ENCODE assay signal across 10 mouse cellular contexts in the genomic region with DNA sequence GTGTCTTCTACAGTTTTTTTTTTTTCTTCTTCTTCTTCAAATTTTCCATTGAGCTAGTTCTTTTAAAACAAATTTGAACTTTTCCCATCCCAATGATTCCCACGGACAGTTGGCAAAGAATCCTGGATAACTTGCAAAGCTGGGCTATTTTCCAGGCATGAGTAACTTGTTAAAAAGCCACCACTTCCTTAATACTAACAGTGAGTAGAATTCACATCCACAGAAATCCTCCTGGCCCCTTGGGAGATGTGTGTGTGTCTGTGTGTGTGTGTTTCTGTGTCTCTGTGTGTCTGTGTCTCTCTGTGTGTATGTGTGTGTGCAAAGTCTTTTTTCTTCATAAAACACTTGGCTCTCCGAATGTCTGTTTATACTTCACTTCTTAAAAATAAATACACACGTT.
DNase-seq lines count a peak whose midpoint lies in the region; ATAC-seq and TF ChIP-seq lines count a peak whose summit lies in the region.
"Had no signal": no experiment of that assay in that cellular context is flagged by ENCODE, and none has a peak within 500 bp of the region (broad histone marks: within the 10 kb centered on the region; RNA-seq: fewer than 3 reads in every experiment).

No protein-coding gene starts in this region.

- 62% methylated on average over 3 of the region's 3 CpGs for WGBS in hindbrain, postnatal 0 days
- WGBS in hindbrain, embryonic 11.5 days, result 64% methylated on average over 3 of the region's 3 CpGs
- 25% methylated on average over 3 of the region's 3 CpGs for WGBS in lung, embryonic 15.5 days
- 57% methylated on average over 3 of the region's 3 CpGs for WGBS in forebrain, postnatal 0 days

- peak; percentile 2 for DNase-seq in hindbrain, postnatal 0 days (ENCODE audit: low spot score)
- no peak for DNase-seq in hindbrain, embryonic 11.5 days (ENCODE audit: low spot score)
- peak; percentile 91 for DNase-seq in NIH3T3 (ENCODE audit: low read depth)
- peak; percentile 74 to 81 for DNase-seq in heart, adult 9 months (ENCODE audit: low spot score in 2 of 2)
- DNase-seq in layer of hippocampus, adult 9-11 months, result no peak
- no peak for DNase-seq in forebrain, postnatal 0 days

- H3K9ac ChIP-seq in hindbrain, postnatal 0 days (replicated peaks; ENCODE audit: low read length), result no peak overlapping the region
- no peak overlapping the region for H3K9ac ChIP-seq in hindbrain, embryonic 11.5 days (ENCODE audit: low read depth, low read length)
- H3K9ac ChIP-seq in lung, embryonic 15.5 days, result no peak overlapping the region
- H3K9ac ChIP-seq in forebrain, postnatal 0 days, result no peak overlapping the region
- H3K9ac ChIP-seq: midbrain, embryonic 15.5 days had no signal

- TF ChIP-seq CTCF in hindbrain, postnatal 0 days (IDR thresholded peaks at IDR 0.05; ENCODE audit: low read depth), result no peak
- TF ChIP-seq CTCF in forebrain, postnatal 0 days (IDR thresholded peaks at IDR 0.05; ENCODE audit: low read depth), result no peak

- no peak for ATAC-seq in hindbrain, postnatal 0 days
- no peak for ATAC-seq in hindbrain, embryonic 11.5 days (ENCODE audit: low FRiP score)
- ATAC-seq in lung, embryonic 15.5 days (ENCODE audit: borderline replicate concordance, extremely low read depth, low FRiP score, low TSS enrichment), result peak; percentile 59; the same call in 1 of the 2 replicates
- no peak for ATAC-seq in forebrain, postnatal 0 days
- ATAC-seq in erythroid progenitor cell, adult 5-6 weeks (replicated peaks; ENCODE audit: low FRiP score, poor library complexity, severe bottlenecking), result no peak
- ATAC-seq: hindbrain, embryonic 16.5 days; midbrain, embryonic 15.5 days had no signal

- H3K4me2 ChIP-seq in hindbrain, postnatal 0 days (ENCODE audit: low read depth, low read length), result no peak overlapping the region
- H3K4me2 ChIP-seq in hindbrain, embryonic 11.5 days (replicated peaks; ENCODE audit: low read depth, low read length), result no peak overlapping the region
- no peak overlapping the region for H3K4me2 ChIP-seq in lung, embryonic 15.5 days
- H3K4me2 ChIP-seq in forebrain, postnatal 0 days (ENCODE audit: low read depth), result no peak overlapping the region
- H3K4me2 ChIP-seq: midbrain, embryonic 15.5 days had no signal

- H3K27me3 ChIP-seq in hindbrain, postnatal 0 days (ENCODE audit: insufficient read depth, low read length), result no peaks in the 10 kb centered on the region
- H3K27me3 ChIP-seq in hindbrain, embryonic 11.5 days (ENCODE audit: control insufficient read depth, insufficient read depth, low read length), result no peaks in the 10 kb centered on the region
- no peaks in the 10 kb centered on the region for H3K27me3 ChIP-seq in lung, embryonic 15.5 days
- H3K27me3 ChIP-seq in forebrain, postnatal 0 days (ENCODE audit: insufficient read depth, low read length), result no peaks in the 10 kb centered on the region
- H3K27me3 ChIP-seq: midbrain, embryonic 15.5 days had no signal

- no peak overlapping the region for H3K27ac ChIP-seq in hindbrain, postnatal 0 days
- no peak overlapping the region for H3K27ac ChIP-seq in hindbrain, embryonic 11.5 days (ENCODE audit: low read depth, low read length)
- peak overlapping the region; percentile 82 for H3K27ac ChIP-seq in lung, embryonic 15.5 days
- no peak overlapping the region for H3K27ac ChIP-seq in forebrain, postnatal 0 days (ENCODE audit: low read depth, low read length)
- H3K27ac ChIP-seq: midbrain, embryonic 15.5 days had no signal

- no peaks in the 10 kb centered on the region for H3K36me3 ChIP-seq in hindbrain, postnatal 0 days (ENCODE audit: insufficient read depth, low read length)
- no peaks in the 10 kb centered on the region for H3K36me3 ChIP-seq in hindbrain, embryonic 11.5 days (ENCODE audit: control insufficient read depth, insufficient read depth, low read length)
- no peaks in the 10 kb centered on the region for H3K36me3 ChIP-seq in lung, embryonic 15.5 days
- no peaks in the 10 kb centered on the region for H3K36me3 ChIP-seq in forebrain, postnatal 0 days (ENCODE audit: insufficient read depth)
- H3K36me3 ChIP-seq: midbrain, embryonic 15.5 days had no signal

- no peaks in the 10 kb centered on the region for H3K4me1 ChIP-seq in hindbrain, postnatal 0 days (ENCODE audit: insufficient read depth, low read length)
- no peaks in the 10 kb centered on the region for H3K4me1 ChIP-seq in hindbrain, embryonic 11.5 days (replicated peaks; ENCODE audit: control insufficient read depth, insufficient read depth, low read length)
- H3K4me1 ChIP-seq in lung, embryonic 15.5 days, result peaks cover 14% of the 10 kb centered on the region; the same call in 1 of the 2 replicates
- H3K4me1 ChIP-seq in forebrain, postnatal 0 days (ENCODE audit: insufficient read depth), result no peaks in the 10 kb centered on the region
- H3K4me1 ChIP-seq: midbrain, embryonic 15.5 days had no signal

- no peak overlapping the region for H3K4me3 ChIP-seq in hindbrain, postnatal 0 days (ENCODE audit: low read length)
- H3K4me3 ChIP-seq in hindbrain, embryonic 11.5 days (ENCODE audit: low read depth, low read length), result no peak overlapping the region
- no peak overlapping the region for H3K4me3 ChIP-seq in lung, embryonic 15.5 days
- H3K4me3 ChIP-seq in forebrain, postnatal 0 days (ENCODE audit: low read depth, low read length), result no peak overlapping the region
- H3K4me3 ChIP-seq: midbrain, embryonic 15.5 days had no signal

- H3K9me3 ChIP-seq in hindbrain, postnatal 0 days (ENCODE audit: low read length), result no peaks in the 10 kb centered on the region
- no peaks in the 10 kb centered on the region for H3K9me3 ChIP-seq in hindbrain, embryonic 11.5 days (ENCODE audit: control insufficient read depth, low read length)
- H3K9me3 ChIP-seq in lung, embryonic 15.5 days, result no peaks in the 10 kb centered on the region
- no peaks in the 10 kb centered on the region for H3K9me3 ChIP-seq in forebrain, postnatal 0 days (ENCODE audit: low read length)
- H3K9me3 ChIP-seq: midbrain, embryonic 15.5 days had no signal

Comparison
In these comparisons a context has a peak if more than half of its experiments do, and no peak if none do; other contexts are left out.
1. DNase-seq: peak in hindbrain, postnatal 0 days (single experiment), NIH3T3 (single experiment) and heart, adult 9 months (2 of 2); none in hindbrain, embryonic 11.5 days (single experiment), layer of hippocampus, adult 9-11 months (single experiment) and forebrain, postnatal 0 days (single experiment).